Mouse (Mus musculus): Measurements from ENCODE around the gene Fgfrl1.

- TF ChIP-seq CTCF (IDR thresholded peaks at IDR 0.05) (no peak), POLR2A (IDR thresholded peaks at IDR 0.05; ENCODE audit: insufficient read depth, low read depth, low read length) (no peak)
Observed at GRCm38 (mm10) chr5:108694352-108695261, 2.4 kb downstream of the Fgfrl1 start.

All from heart, adult 2 months (tissue).